In genomic region chr1:91231896-91232295, GRCm38 (mm10) we compare ENCODE assay signal across 25 mouse cellular contexts. TPM values are rescaled to one million over a fixed set of nuclear protein-coding genes. Genes with fewer than 3 reads are reported as not detected.
A peak's percentile ranks its signal among the peaks of the same experiment; 100 is the strongest.
DNase-seq lines count a peak whose midpoint lies in the region; ATAC-seq lines count a peak whose summit lies in the region.
"Had no signal": no experiment of that assay in that cellular context is flagged by ENCODE, and none has a peak within 500 bp of the region (broad histone marks: within the 10 kb centered on the region; RNA-seq: fewer than 3 reads in every experiment).

No protein-coding gene starts in this region.

- H3K27ac ChIP-seq in lung, embryonic 16.5 days (ENCODE audit: low read length): no peak overlapping the region
- H3K27ac ChIP-seq in intestine, embryonic 16.5 days (ENCODE audit: low read length): no peak overlapping the region
- H3K27ac ChIP-seq: heart, adult 2 months; hindbrain, embryonic 13.5 days; limb, embryonic 15.5 days; midbrain, embryonic 15.5 days; neural tube, embryonic 15.5 days had no signal

- no peak overlapping the region for H3K9ac ChIP-seq in lung, embryonic 16.5 days (ENCODE audit: low read length)
- no peak overlapping the region for H3K9ac ChIP-seq in intestine, embryonic 16.5 days (ENCODE audit: low read depth, low read length)
- H3K9ac ChIP-seq: hindbrain, embryonic 13.5 days; limb, embryonic 15.5 days; midbrain, embryonic 15.5 days; neural tube, embryonic 15.5 days had no signal

- no peak overlapping the region for H3K4me2 ChIP-seq in lung, embryonic 16.5 days (ENCODE audit: low read depth, low read length)
- H3K4me2 ChIP-seq in intestine, embryonic 16.5 days (ENCODE audit: low read depth, low read length): no peak overlapping the region
- H3K4me2 ChIP-seq: hindbrain, embryonic 13.5 days; limb, embryonic 15.5 days; midbrain, embryonic 15.5 days; neural tube, embryonic 15.5 days had no signal

- ATAC-seq in lung, embryonic 16.5 days (ENCODE audit: low read depth): peak; percentile 86
- ATAC-seq in megakaryocyte, adult 5-6 weeks (ENCODE audit: poor library complexity, severe bottlenecking): peak; percentile 42
- ATAC-seq in intestine, embryonic 16.5 days: no peak
- ATAC-seq: forebrain, embryonic 16.5 days; midbrain, embryonic 15.5 days; Patski had no signal

- peaks cover 3% of the 10 kb centered on the region; the same call in 1 of the 2 replicates for H3K4me1 ChIP-seq in lung, embryonic 16.5 days (replicated peaks; ENCODE audit: control insufficient read depth, insufficient read depth, low read length)
- 0 out of 2 replicates have a peak, but pooled peaks cover 2% of the 10 kb centered on the region for H3K4me1 ChIP-seq in intestine, embryonic 16.5 days (ENCODE audit: control insufficient read depth, insufficient read depth, low read length)
- H3K4me1 ChIP-seq: hindbrain, embryonic 13.5 days; midbrain, embryonic 15.5 days; neural tube, embryonic 15.5 days had no signal

- no peaks in the 10 kb centered on the region for H3K9me3 ChIP-seq in lung, embryonic 16.5 days (ENCODE audit: control insufficient read depth, low read length)
- no peaks in the 10 kb centered on the region for H3K9me3 ChIP-seq in intestine, embryonic 16.5 days (ENCODE audit: control insufficient read depth, low read length)
- H3K9me3 ChIP-seq: G1E; hindbrain, embryonic 13.5 days; limb, embryonic 15.5 days; midbrain, embryonic 15.5 days; neural tube, embryonic 15.5 days had no signal

- no peaks in the 10 kb centered on the region for H3K36me3 ChIP-seq in lung, embryonic 16.5 days (ENCODE audit: control insufficient read depth, insufficient read depth, low read length)
- no peaks in the 10 kb centered on the region for H3K36me3 ChIP-seq in intestine, embryonic 16.5 days (ENCODE audit: control insufficient read depth, insufficient read depth, low read length)
- H3K36me3 ChIP-seq: G1E; hindbrain, embryonic 13.5 days; limb, embryonic 15.5 days; midbrain, embryonic 15.5 days; neural tube, embryonic 15.5 days had no signal

- no peaks in the 10 kb centered on the region for H3K27me3 ChIP-seq in lung, embryonic 16.5 days (ENCODE audit: control insufficient read depth, insufficient read depth, low read depth, low read length)
- H3K27me3 ChIP-seq in intestine, embryonic 16.5 days (replicated peaks; ENCODE audit: control insufficient read depth, insufficient read depth, low read length): no peaks in the 10 kb centered on the region
- H3K27me3 ChIP-seq: hindbrain, embryonic 13.5 days; limb, embryonic 15.5 days; midbrain, embryonic 15.5 days; neural tube, embryonic 15.5 days; Patski had no signal

- no peak overlapping the region for H3K4me3 ChIP-seq in lung, embryonic 16.5 days (ENCODE audit: low read length)
- H3K4me3 ChIP-seq in intestine, embryonic 16.5 days (ENCODE audit: low read length): no peak overlapping the region
- H3K4me3 ChIP-seq: heart, adult 2 months; hindbrain, embryonic 13.5 days; limb, embryonic 15.5 days; midbrain, embryonic 15.5 days; neural tube, embryonic 15.5 days had no signal

- 9% methylated on average over 5 of the region's 5 CpGs for WGBS in lung, embryonic 16.5 days
- WGBS in intestine, embryonic 16.5 days: 36% methylated on average over 5 of the region's 5 CpGs

- DNase-seq in lung, adult 18-20 months: peak; percentile 54 to 75
- DNase-seq in lung, postnatal 14 days: no peak
- no peak for DNase-seq in right cerebral cortex, postnatal 10 days (ENCODE audit: low spot score in 2 of 2)
- DNase-seq in spleen, postnatal 4 days (ENCODE audit: low spot score in 2 of 2): no peak
- DNase-seq: adrenal gland, adult 8-10 months; cerebellum, adult 18-20 months; cerebellum, postnatal 36 days; gastrocnemius, postnatal 10 days; heart, adult 2 months; heart, postnatal 36 days; kidney, adult 8-10 months; kidney, postnatal 14 days; left cerebral cortex, postnatal 4 days; right cerebral cortex, postnatal 14 days had no signal

RNA-seq across cellular contexts. Expression of gene Ube2f, which starts 18.2 kb away (rescaled TPM):
- 60.8 and 65.7 TPM in 2 replicates for polyA plus RNA-seq in lung, embryonic 16.5 days (2015; fragmentation: Nextera tagmentation; extraction: Ambion mirVana)
- 94.5 and 117 TPM in 2 replicates for total RNA-seq in megakaryocyte, adult 5-6 weeks (2015)
- 59.1 and 63.1 TPM in 2 replicates for total RNA-seq in megakaryocyte, adult 5-6 weeks (2017)
- 58.5 and 68.8 TPM in 2 replicates for polyA plus RNA-seq in intestine, embryonic 16.5 days (2015; fragmentation: Nextera tagmentation; extraction: Ambion mirVana)

RNA-seq across cellular contexts. Expression of gene Ramp1, which starts 52.3 kb away (rescaled TPM):
- 8.6 and 9.4 TPM in 2 replicates for polyA plus RNA-seq in lung, embryonic 16.5 days (2015; fragmentation: Nextera tagmentation; extraction: Ambion mirVana)
- 71.1 and 79.5 TPM in 2 replicates for total RNA-seq in megakaryocyte, adult 5-6 weeks (2015)
- total RNA-seq in megakaryocyte, adult 5-6 weeks (2017): 75.2 and 81.4 TPM in 2 replicates
- 11.4 and 11.9 TPM in 2 replicates for polyA plus RNA-seq in intestine, embryonic 16.5 days (2015; fragmentation: Nextera tagmentation; extraction: Ambion mirVana)
- total RNA-seq: CH12.LX had no signal
- polyA plus RNA-seq: Patski had no signal

Comparison
In these comparisons a context has a peak if more than half of its experiments do, and no peak if none do; other contexts are left out.
1. DNase-seq: peak in lung, adult 18-20 months (2 of 2); none in lung, postnatal 14 days (single experiment), right cerebral cortex, postnatal 10 days (0 of 2) and spleen, postnatal 4 days (0 of 2).